Mouse (Mus musculus) forelimb bud, embryonic 11.5 days (tissue): ENCODE measurements at regions not wholly inside any gene's neighbourhood (a gene's known extent, or its start where the extent isn't known, plus 50 kb on each side); places are given as distances from the start of the nearest gene placed in this dataset.

ENCODE experiments used
- DNase-seq: peaks from one replicate; pipeline ENCODE4 v3.0.0-alpha.2; 2012; ENCODE audit warnings: low read depth, low spot score

DNA sequence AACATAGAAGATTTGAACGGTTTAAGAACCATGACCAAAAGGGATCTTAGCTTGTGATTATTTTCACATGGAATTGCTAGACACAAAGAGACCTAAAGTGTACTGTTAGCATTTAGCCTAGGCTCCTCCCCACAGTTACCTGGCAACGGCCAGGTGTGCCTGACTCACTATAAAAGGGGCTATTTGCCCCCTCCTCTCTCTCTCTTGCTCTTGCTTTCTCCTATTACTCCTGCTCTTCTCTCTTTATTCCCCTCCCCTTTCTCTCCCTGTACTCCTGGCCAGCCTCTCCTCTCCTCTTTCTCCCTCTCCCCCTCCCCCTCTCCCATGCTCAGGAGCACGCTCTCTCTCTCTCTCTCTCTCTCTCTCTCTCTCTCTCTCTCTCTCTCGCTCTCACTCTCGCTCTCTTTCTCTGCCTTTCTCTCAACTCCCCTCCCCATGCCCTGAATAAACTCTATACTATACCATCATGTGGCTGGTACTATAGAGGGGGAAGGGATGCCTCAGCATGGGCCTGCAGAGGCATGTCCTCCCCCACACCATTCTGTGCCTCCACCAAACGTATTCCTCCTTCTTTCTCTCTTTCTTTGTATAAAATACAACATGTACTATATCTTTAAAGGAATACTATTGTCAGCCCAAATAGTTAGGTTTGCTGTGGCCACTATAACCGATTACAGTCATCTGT, 603.9 kb downstream of the Rps29 start:
- DNase-seq = no peak

- DNase-seq = no peak
These were observed 604.7 kb downstream of the Rps29 start for GRCm38 (mm10) chr12:68554292-68554691.

- DNase-seq = no peak
These were observed 617.2 kb downstream of the Rps29 start for GRCm38 (mm10) chr12:68541811-68542210.

GRCm38 (mm10) chr12:68500794-68501193, 658.2 kb downstream of the Rps29 start:
- DNase-seq = peak; percentile 20

DNA sequence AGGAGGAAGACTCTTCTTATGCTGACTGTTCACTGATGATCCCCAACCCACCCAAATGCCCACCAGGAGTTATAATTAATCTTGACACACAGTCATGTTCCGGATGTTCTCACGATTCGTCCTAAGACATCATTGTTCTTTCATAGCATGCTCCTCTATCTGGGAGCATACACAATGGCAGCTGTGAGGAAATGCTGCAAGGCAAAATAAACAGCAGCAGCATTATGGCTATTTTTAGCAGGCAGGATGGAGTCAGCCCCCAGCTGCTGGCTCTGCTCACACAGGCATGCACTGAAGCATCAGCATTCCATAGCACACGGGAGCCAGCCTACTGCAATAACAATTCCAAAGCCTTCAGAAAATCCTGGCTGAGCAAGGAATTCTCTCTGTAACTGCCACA, 696.0 kb downstream of the Rps29 start:
- peak; percentile 19 for DNase-seq

DNA sequence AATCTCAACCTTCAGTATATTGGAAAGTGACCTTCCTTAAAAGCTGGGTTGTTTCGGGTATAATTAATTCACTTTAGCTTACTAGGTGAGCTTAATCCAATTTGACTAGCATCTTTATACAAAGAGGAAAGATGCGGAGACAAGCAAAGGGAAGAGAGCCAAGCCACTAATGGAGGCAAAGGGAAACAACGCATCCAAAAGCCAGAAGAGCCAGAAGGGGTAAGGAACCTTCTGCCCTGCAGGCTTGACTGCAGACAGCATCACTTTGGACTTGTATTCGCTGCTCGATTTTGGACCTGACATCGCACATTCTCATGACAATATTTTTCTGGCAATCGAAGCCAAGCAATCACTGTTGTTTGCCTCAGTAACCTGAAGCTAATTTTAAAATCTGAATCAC, 700.8 kb downstream of the Rps29 start:
- no peak for DNase-seq

GRCm38 (mm10) chr12:68426601-68427000, 732.4 kb downstream of the Rps29 start:
- no peak for DNase-seq

DNA sequence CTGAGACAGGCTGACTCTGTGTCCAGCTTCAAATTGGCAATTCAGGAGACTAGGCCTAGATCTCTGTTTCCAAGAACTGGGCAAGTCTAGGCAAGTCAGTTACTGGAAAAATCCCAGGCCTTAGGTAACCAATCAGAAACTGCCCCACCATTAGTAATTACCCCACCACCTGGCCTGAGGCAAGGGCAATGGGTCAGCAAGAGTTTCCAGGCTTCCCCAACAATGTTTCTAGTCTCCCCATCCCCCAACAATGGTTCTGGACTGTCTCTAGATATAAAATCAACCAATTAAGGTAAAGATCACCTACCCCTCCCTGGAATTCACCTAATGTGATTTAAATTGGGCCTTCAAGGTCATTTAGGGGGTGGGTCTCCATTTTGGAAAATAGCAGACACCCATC, 734.0 kb downstream of the Rps29 start:
- DNase-seq = no peak
